21 mouse cellular contexts compared by ENCODE assay signal in the genomic region with DNA sequence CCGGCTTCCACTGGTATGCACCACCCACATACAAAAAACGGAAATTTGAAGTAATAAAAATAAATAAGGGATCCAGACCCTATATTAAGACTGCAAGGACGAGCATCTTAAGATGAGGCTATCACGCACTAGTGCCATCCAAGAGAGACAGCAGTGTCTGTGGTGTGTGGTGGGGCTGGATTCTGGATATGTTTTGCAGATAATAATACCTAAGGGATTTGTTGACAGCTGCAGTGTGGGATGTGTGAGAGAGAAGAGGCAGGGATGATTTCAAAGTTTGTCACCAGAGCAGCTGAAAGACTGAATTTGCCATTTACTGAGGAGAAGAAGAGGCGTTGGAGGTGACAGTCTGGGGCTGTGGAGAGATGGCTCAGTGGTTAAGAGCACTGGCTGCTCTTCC. TPM values are rescaled to one million over a fixed set of nuclear protein-coding genes. Genes with fewer than 3 reads are reported as not detected.
A peak's percentile ranks its signal among the peaks of the same experiment; 100 is the strongest.
DNase-seq lines count a peak whose midpoint lies in the region; ATAC-seq lines count a peak whose summit lies in the region.
"Had no signal": no experiment of that assay in that cellular context is flagged by ENCODE, and none has a peak within 500 bp of the region (broad histone marks: within the 10 kb centered on the region; RNA-seq: fewer than 3 reads in every experiment).

No protein-coding gene starts in this region.

- H3K36me3 ChIP-seq in midbrain, embryonic 11.5 days (ENCODE audit: control insufficient read depth, insufficient read depth, low read length), result no peaks in the 10 kb centered on the region
- peaks cover 34% of the 10 kb centered on the region for H3K36me3 ChIP-seq in midbrain, embryonic 10.5 days
- H3K36me3 ChIP-seq in hindbrain, embryonic 16.5 days (ENCODE audit: control insufficient read depth, insufficient read depth, low read length), result peaks cover 9% of the 10 kb centered on the region
- H3K36me3 ChIP-seq in hindbrain, embryonic 10.5 days, result peaks cover 29% of the 10 kb centered on the region

- no peak overlapping the region for H3K4me3 ChIP-seq in midbrain, embryonic 11.5 days (ENCODE audit: low read depth, low read length)
- no peak overlapping the region for H3K4me3 ChIP-seq in midbrain, embryonic 10.5 days
- H3K4me3 ChIP-seq in hindbrain, embryonic 16.5 days (ENCODE audit: low read length), result no peak overlapping the region
- no peak overlapping the region for H3K4me3 ChIP-seq in hindbrain, embryonic 10.5 days
- H3K4me3 ChIP-seq: forebrain, embryonic 10.5 days; heart, adult 2 months; heart, embryonic 15.5 days; kidney, embryonic 15.5 days; liver, embryonic 15.5 days had no signal

- WGBS in midbrain, embryonic 11.5 days, result 88% methylated on average over 5 of the region's 5 CpGs
- WGBS in midbrain, embryonic 10.5 days, result 90% methylated on average over 5 of the region's 5 CpGs
- 87% methylated on average over 5 of the region's 5 CpGs for WGBS in hindbrain, embryonic 16.5 days
- WGBS in hindbrain, embryonic 10.5 days, result 89% methylated on average over 5 of the region's 5 CpGs

- H3K9me3 ChIP-seq in midbrain, embryonic 11.5 days (ENCODE audit: control insufficient read depth, low read length), result no peaks in the 10 kb centered on the region
- H3K9me3 ChIP-seq in midbrain, embryonic 10.5 days (replicated peaks), result no peaks in the 10 kb centered on the region
- no peaks in the 10 kb centered on the region for H3K9me3 ChIP-seq in hindbrain, embryonic 16.5 days (ENCODE audit: control insufficient read depth, low read length)
- H3K9me3 ChIP-seq in hindbrain, embryonic 10.5 days, result no peaks in the 10 kb centered on the region
- H3K9me3 ChIP-seq: forebrain, embryonic 10.5 days; heart, embryonic 15.5 days; kidney, embryonic 15.5 days; liver, embryonic 15.5 days had no signal

- H3K9ac ChIP-seq in midbrain, embryonic 11.5 days (ENCODE audit: low read length), result no peak overlapping the region
- H3K9ac ChIP-seq in hindbrain, embryonic 16.5 days (ENCODE audit: low read depth, low read length), result no peak overlapping the region
- H3K9ac ChIP-seq: heart, embryonic 15.5 days; kidney, embryonic 15.5 days; liver, embryonic 15.5 days had no signal

- no peak overlapping the region for H3K4me2 ChIP-seq in midbrain, embryonic 11.5 days
- H3K4me2 ChIP-seq in hindbrain, embryonic 16.5 days (ENCODE audit: low read length), result no peak overlapping the region
- H3K4me2 ChIP-seq: heart, embryonic 15.5 days; kidney, embryonic 15.5 days; liver, embryonic 15.5 days had no signal

- H3K27me3 ChIP-seq in midbrain, embryonic 11.5 days (ENCODE audit: control insufficient read depth, insufficient read depth, low read length), result no peaks in the 10 kb centered on the region
- H3K27me3 ChIP-seq in midbrain, embryonic 10.5 days (ENCODE audit: low read depth, poor library complexity, severe bottlenecking), result no peaks in the 10 kb centered on the region
- no peaks in the 10 kb centered on the region for H3K27me3 ChIP-seq in hindbrain, embryonic 16.5 days (replicated peaks; ENCODE audit: control insufficient read depth, insufficient read depth, low read length)
- no peaks in the 10 kb centered on the region for H3K27me3 ChIP-seq in hindbrain, embryonic 10.5 days (ENCODE audit: insufficient read depth, poor library complexity, severe bottlenecking)
- H3K27me3 ChIP-seq: heart, embryonic 15.5 days; kidney, embryonic 15.5 days; liver, embryonic 15.5 days had no signal

- peak; percentile 66 for DNase-seq in midbrain, embryonic 11.5 days (ENCODE audit: low spot score, missing footprints)
- no peak for DNase-seq in midbrain, embryonic 10.5 days (ENCODE audit: low spot score)
- peak; percentile 72 to 90 for DNase-seq in frontal cortex, postnatal 36 days (ENCODE audit: low spot score in 2 of 2)
- DNase-seq in left cerebral cortex, adult 18-20 months (ENCODE audit: low spot score in 2 of 2), result peak; percentile 80 to 82
- DNase-seq in right cerebral cortex, postnatal 36 days (ENCODE audit: low spot score in 2 of 2), result peak; percentile 72 to 88
- no peak for DNase-seq in hindbrain, embryonic 10.5 days (ENCODE audit: low spot score)
- DNase-seq: adrenal gland, postnatal 10 days; cerebellum, adult 2 months; heart, adult 2 months; thymus, adult 2 months had no signal

- no peak for ATAC-seq in midbrain, embryonic 11.5 days (ENCODE audit: low FRiP score)
- no peak for ATAC-seq in hindbrain, embryonic 16.5 days
- ATAC-seq in megakaryocyte-erythroid progenitor cell, adult 5-6 weeks (replicated peaks; ENCODE audit: low FRiP score, low TSS enrichment, poor library complexity, severe bottlenecking), result no peak
- ATAC-seq: inflammation-experienced regulatory T-cells, adult 6 months; lung, postnatal 0 days had no signal

- no peak overlapping the region for H3K27ac ChIP-seq in midbrain, embryonic 11.5 days (ENCODE audit: low read depth, low read length)
- H3K27ac ChIP-seq in midbrain, embryonic 10.5 days (replicated peaks), result no peak overlapping the region
- no peak overlapping the region for H3K27ac ChIP-seq in hindbrain, embryonic 16.5 days (ENCODE audit: low read depth, low read length)
- H3K27ac ChIP-seq in hindbrain, embryonic 10.5 days, result no peak overlapping the region
- H3K27ac ChIP-seq: forebrain, embryonic 10.5 days; heart, embryonic 15.5 days; kidney, embryonic 15.5 days; liver, embryonic 15.5 days had no signal

- H3K4me1 ChIP-seq in midbrain, embryonic 11.5 days (ENCODE audit: control insufficient read depth, insufficient read depth, low read length), result no peaks in the 10 kb centered on the region
- peaks cover 5% of the 10 kb centered on the region; the same call in 1 of the 2 replicates for H3K4me1 ChIP-seq in midbrain, embryonic 10.5 days
- H3K4me1 ChIP-seq in hindbrain, embryonic 16.5 days (ENCODE audit: control insufficient read depth, insufficient read depth, low read depth, low read length), result no peaks in the 10 kb centered on the region
- H3K4me1 ChIP-seq in hindbrain, embryonic 10.5 days (replicated peaks), result peaks cover 13% of the 10 kb centered on the region
- H3K4me1 ChIP-seq: heart, embryonic 15.5 days; kidney, embryonic 15.5 days had no signal

RNA-seq across cellular contexts. Expression of a gene that starts 18.6 kb away (rescaled TPM):
- polyA plus RNA-seq in midbrain, embryonic 11.5 days (2014; fragmentation: Nextera tagmentation; extraction: Ambion mirVana), result not detected in 2 replicates
- polyA plus RNA-seq in midbrain, embryonic 10.5 days (2016; fragmentation: Nextera tagmentation; extraction: Ambion mirVana), result 0.10 TPM in 1 of 2 replicates, not detected in the other
- total RNA-seq in left cerebral cortex, adult 18-20 months (2021), result not detected
- polyA plus RNA-seq in hindbrain, embryonic 16.5 days (2015; fragmentation: Nextera tagmentation; extraction: Ambion mirVana), result 0.07 TPM in 1 of 2 replicates, not detected in the other
- total RNA-seq in megakaryocyte-erythroid progenitor cell, adult 5-6 weeks (2014; fragmentation: Nextera tagmentation), result not detected in 2 replicates
- not detected in 2 replicates for total RNA-seq in megakaryocyte-erythroid progenitor cell, adult 5-6 weeks (2017)
- 0.12 TPM in 1 of 2 replicates, not detected in the other for polyA plus RNA-seq in hindbrain, embryonic 10.5 days (2016; fragmentation: Nextera tagmentation; extraction: Ambion mirVana)
- total RNA-seq: hematopoietic stem cell, adult 5-6 weeks; megakaryocyte, adult 5-6 weeks; midbrain, postnatal 0 days had no signal
- polyA plus RNA-seq: cerebellum, adult 2 months; midbrain, postnatal 0 days had no signal

RNA-seq across cellular contexts. Expression of a gene that starts 58.7 kb away (rescaled TPM):
- polyA plus RNA-seq in midbrain, embryonic 11.5 days (2014; fragmentation: Nextera tagmentation; extraction: Ambion mirVana), result 89.5 and 94.0 TPM in 2 replicates
- polyA plus RNA-seq in midbrain, embryonic 10.5 days (2016; fragmentation: Nextera tagmentation; extraction: Ambion mirVana), result 94.8 and 98.4 TPM in 2 replicates
- total RNA-seq in left cerebral cortex, adult 18-20 months (2021), result 10 to 100 TPM; 73.4 to 73.6 TPM
- 87.5 and 102 TPM in 2 replicates for polyA plus RNA-seq in hindbrain, embryonic 16.5 days (2015; fragmentation: Nextera tagmentation; extraction: Ambion mirVana)
- 75.8 and 103 TPM in 2 replicates for total RNA-seq in megakaryocyte-erythroid progenitor cell, adult 5-6 weeks (2014; fragmentation: Nextera tagmentation)
- total RNA-seq in megakaryocyte-erythroid progenitor cell, adult 5-6 weeks (2017), result 74.3 and 77.6 TPM in 2 replicates
- 86.1 and 92.8 TPM in 2 replicates for polyA plus RNA-seq in hindbrain, embryonic 10.5 days (2016; fragmentation: Nextera tagmentation; extraction: Ambion mirVana)

Comparison
In these comparisons a context has a peak if more than half of its experiments do, and no peak if none do; other contexts are left out.
1. DNase-seq: peak in midbrain, embryonic 11.5 days (single experiment), frontal cortex, postnatal 36 days (2 of 2), left cerebral cortex, adult 18-20 months (2 of 2) and right cerebral cortex, postnatal 36 days (2 of 2); none in midbrain, embryonic 10.5 days (single experiment) and hindbrain, embryonic 10.5 days (single experiment).